Mouse (Mus musculus) liver, postnatal 0 days (tissue): Measurements from ENCODE around the gene Dph3.

Experiments used
- CTCF ChIP-seq: sonication (generic); IDR thresholded peaks from 2 replicates; pipeline ENCODE4 v1.5.1; 2016; ENCODE audit warnings: antibody characterized with exemption, low read depth
- EP300 ChIP-seq: IDR thresholded peaks from 2 replicates; pipeline ENCODE4 v1.6.1; 2016; ENCODE audit warnings: antibody characterized with exemption, low read depth, mild to moderate bottlenecking

DNA sequence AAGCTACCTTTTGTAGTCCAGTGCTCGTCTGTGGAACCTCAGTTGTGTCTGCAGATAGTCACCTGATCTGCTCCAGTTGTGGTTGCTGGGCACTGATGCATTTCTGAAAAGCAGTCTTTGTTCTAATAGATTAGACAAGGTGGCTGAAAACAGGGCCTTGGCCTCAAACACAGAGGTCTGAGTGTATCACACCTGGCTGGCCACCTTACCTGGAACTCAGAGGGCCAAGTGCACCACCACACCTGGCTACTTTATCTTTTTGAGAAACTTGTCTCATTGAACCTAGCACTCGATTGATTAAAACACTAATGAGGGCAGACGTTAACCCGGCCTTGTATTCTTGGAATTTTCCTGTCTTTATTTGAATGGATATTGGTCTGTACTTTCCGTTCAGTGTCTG lies 10.1 kb upstream of the Dph3 start:
- TF ChIP-seq CTCF (no peak), EP300 (no peak)
